Mouse (Mus musculus): ENCODE measurements around the gene Lhfp.
A peak's percentile ranks its signal among the peaks of the same experiment; 100 is the strongest.

- peak; percentile 39; the same call in 1 of the 2 replicates for TF ChIP-seq CTCF (IDR thresholded peaks at IDR 0.05; ENCODE audit: borderline replicate concordance, insufficient read depth, low read depth, low read length)
- TF ChIP-seq POLR2A (IDR thresholded peaks at IDR 0.05; ENCODE audit: borderline replicate concordance, insufficient read depth, low read length) = no peak
These were observed 70.7 kb downstream of the Lhfp start for GRCm38 (mm10) chr3:53112048-53112447.
